Mouse (Mus musculus): ENCODE data around the gene Sirpa. TPM values are rescaled to one million over a fixed set of nuclear protein-coding genes. Genes with fewer than 3 reads are reported as not detected.
A peak's percentile ranks its signal among the peaks of the same experiment; 100 is the strongest.

The Sirpa gene
- polyA plus RNA-seq, 1 experiment from 2014 or later = 24.9 TPM

DNA sequence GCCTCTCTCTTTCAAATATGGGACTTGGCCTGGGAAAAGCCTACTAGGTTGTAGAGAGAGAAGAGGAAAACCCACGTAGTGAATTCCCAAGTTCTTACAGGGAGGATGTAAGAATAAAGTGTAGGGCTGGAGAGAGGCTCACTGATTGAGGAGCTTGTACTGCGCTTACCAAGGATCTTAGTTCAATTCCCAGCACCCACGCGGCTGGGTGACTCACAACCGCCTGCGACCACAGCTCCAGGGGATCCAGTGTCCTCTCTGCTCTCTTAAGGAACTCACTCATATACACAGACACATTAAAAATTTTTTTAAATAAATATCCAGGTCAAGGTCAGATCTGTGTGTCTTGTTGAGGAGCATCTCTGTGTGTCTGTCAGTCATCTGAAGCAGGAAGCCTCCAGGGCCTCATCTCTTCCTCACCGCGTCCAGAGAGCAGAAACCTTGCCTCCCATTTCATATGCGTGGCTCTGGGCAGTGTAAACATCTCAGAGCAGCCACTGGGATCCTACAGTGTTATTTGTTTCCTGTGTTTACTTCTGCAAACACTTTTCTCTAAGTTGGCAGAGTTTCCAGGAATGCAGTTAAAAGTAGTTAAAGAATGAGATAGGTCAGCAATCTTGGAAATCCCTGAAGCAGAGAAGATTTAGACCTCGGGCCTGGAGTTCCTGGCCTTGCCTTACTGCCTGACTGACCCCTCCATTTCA lies 22.0 kb downstream of the Sirpa start:
- Histone ChIP-seq H3K27me3 (no peaks in the 10 kb centered on the region), H3K36me3 (peaks cover 41% of the 10 kb centered on the region), H3K4me1 (replicated peaks) (no peaks in the 10 kb centered on the region), H3K27ac (replicated peaks) (no peak overlapping the region), H3K9me3 (no peaks in the 10 kb centered on the region), H3K4me3 (no peak overlapping the region), H3K9ac (no peak overlapping the region), H3K4me2 (no peak overlapping the region)
- no peak for ATAC-seq (ENCODE audit: low read depth)
- WGBS = 92% methylated on average over 10 of the region's 10 CpGs

DNA sequence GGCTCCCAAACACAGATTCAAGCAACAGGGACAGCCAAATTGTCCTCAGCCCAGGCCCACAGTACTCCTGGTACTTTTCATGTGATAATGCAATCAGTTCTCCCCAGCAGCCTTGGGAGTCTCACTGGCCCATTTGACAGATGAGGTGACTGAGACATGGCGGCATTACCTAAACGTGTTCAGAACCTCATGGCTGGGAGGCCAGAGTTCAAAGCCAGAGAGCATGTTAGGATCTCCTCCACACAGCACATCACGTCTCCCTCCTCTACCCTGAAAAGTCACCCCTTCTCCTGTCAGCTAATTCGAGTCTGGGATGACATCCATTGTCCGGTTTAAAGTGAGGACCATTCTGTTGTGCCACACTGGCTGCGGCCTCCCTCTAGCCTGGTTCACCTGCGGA lies 27.5 kb downstream of the Sirpa start:
- Histone ChIP-seq H3K4me2 (no peak overlapping the region), H3K4me1 (replicated peaks) (peaks cover 15% of the 10 kb centered on the region), H3K9ac (no peak overlapping the region), H3K36me3 (peaks cover 22% of the 10 kb centered on the region; the same call in 1 of the 2 replicates), H3K9me3 (no peaks in the 10 kb centered on the region), H3K4me3 (no peak overlapping the region), H3K27ac (replicated peaks) (no peak overlapping the region), H3K27me3 (no peaks in the 10 kb centered on the region)
- 85% methylated on average over 7 of the region's 7 CpGs for WGBS
- ATAC-seq (ENCODE audit: low read depth) = no peak

GRCm38 (mm10) chr2:129620881-129621280 lies 28.2 kb downstream of the Sirpa start:
- H3K4me3 ChIP-seq = no peak overlapping the region
- H3K4me2 ChIP-seq = no peak overlapping the region
- ATAC-seq (ENCODE audit: low read depth) = no peak
- H3K9me3 ChIP-seq = no peaks in the 10 kb centered on the region
- 87% methylated on average over 5 of the region's 5 CpGs for WGBS
- no peak overlapping the region for H3K27ac ChIP-seq (replicated peaks)
- no peak overlapping the region for H3K9ac ChIP-seq
- H3K36me3 ChIP-seq = peaks cover 16% of the 10 kb centered on the region; the same call in 1 of the 2 replicates
- H3K4me1 ChIP-seq (replicated peaks) = peaks cover 16% of the 10 kb centered on the region
- H3K27me3 ChIP-seq = no peaks in the 10 kb centered on the region

DNA sequence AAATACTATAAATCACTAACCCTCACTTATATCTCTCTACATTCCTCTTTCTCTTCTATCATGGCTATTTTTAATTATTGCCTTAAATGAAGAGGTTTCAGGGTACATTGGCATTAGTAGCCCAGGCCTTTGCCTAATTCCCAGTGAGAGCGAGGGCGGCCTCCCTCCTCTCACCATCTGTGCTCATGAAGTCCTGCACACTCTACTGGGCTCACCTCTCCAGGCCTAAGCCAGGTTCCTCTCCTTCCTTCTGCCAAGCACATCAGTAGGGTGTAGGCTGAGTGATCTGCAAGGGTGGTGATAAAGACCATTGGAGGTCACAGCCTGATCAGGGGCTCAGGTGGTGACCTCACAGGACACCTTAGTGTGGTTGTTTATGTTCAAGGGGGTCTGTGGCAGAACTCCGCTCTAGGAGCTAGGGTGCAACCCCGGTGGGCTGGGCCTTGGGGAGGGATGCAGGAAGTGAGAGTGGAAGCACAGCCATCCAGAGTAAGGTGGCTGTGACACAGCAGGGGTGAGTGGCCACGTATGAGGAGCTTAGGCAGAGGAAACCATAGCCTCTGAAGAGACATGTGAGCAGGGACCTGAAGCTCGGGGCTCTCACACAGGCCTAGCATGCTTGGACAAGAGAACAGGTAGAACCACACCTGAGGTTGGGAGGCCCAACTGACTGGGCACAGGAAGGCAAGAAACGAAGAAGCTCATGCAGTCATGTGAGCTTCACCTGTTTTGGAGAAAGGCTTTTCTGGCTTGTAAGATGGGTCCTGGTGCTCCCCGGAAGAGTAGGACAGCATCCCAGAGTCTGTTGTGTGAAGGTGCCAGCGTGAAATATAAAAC lies 29.2 kb downstream of the Sirpa start:
- no peaks in the 10 kb centered on the region for H3K27me3 ChIP-seq
- H3K9me3 ChIP-seq = no peaks in the 10 kb centered on the region
- no peak overlapping the region for H3K4me3 ChIP-seq
- 88% methylated on average over 9 of the region's 9 CpGs for WGBS
- no peak overlapping the region for H3K4me2 ChIP-seq
- H3K27ac ChIP-seq (replicated peaks) = no peak overlapping the region
- no peak overlapping the region for H3K9ac ChIP-seq
- H3K4me1 ChIP-seq (replicated peaks) = peaks cover 16% of the 10 kb centered on the region
- ATAC-seq (ENCODE audit: low read depth) = no peak
- peaks cover 12% of the 10 kb centered on the region; the same call in 1 of the 2 replicates for H3K36me3 ChIP-seq

DNA sequence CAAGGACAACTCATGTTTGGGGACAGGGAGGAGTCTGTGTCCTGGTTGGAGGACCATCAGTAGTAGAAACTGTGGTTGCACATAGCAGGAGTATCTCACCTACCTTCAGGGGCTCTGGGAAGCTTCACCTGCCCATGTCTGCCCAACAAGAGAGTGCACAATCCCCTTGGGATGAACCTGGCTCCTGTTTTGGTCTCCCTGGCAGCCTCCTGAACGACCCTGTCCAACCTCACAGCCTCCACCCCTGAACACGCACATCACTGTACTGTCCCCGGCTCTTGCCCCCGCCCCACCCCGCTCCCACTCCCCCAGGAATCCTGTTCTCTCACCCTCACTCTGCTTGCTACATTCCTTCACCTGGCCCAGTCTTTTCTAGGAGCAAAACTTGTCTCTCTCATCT lies 30.3 kb downstream of the Sirpa start:
- Histone ChIP-seq H3K27ac (replicated peaks) (no peak overlapping the region), H3K36me3 (peaks cover 9% of the 10 kb centered on the region; the same call in 1 of the 2 replicates), H3K27me3 (no peaks in the 10 kb centered on the region), H3K4me2 (no peak overlapping the region), H3K9ac (no peak overlapping the region), H3K4me3 (no peak overlapping the region), H3K4me1 (replicated peaks) (peaks cover 16% of the 10 kb centered on the region), H3K9me3 (no peaks in the 10 kb centered on the region)
- WGBS = 90% methylated on average over 5 of the region's 5 CpGs
- ATAC-seq (ENCODE audit: low read depth) = no peak

GRCm38 (mm10) chr2:129623771-129624170 lies 31.1 kb downstream of the Sirpa start:
- no peak overlapping the region for H3K4me3 ChIP-seq
- H3K9ac ChIP-seq = no peak overlapping the region
- H3K27me3 ChIP-seq = no peaks in the 10 kb centered on the region
- no peaks in the 10 kb centered on the region for H3K9me3 ChIP-seq
- no peak overlapping the region for H3K27ac ChIP-seq (replicated peaks)
- ATAC-seq (ENCODE audit: low read depth) = no peak
- H3K4me2 ChIP-seq = no peak overlapping the region
- H3K36me3 ChIP-seq = peaks cover 2% of the 10 kb centered on the region; the same call in 1 of the 2 replicates
- WGBS = 92% methylated on average over 7 of the region's 7 CpGs
- H3K4me1 ChIP-seq (replicated peaks) = peaks cover 16% of the 10 kb centered on the region

- Histone ChIP-seq H3K9ac (no peak overlapping the region), H3K4me1 (replicated peaks) (peaks cover 16% of the 10 kb centered on the region), H3K9me3 (no peaks in the 10 kb centered on the region), H3K27me3 (no peaks in the 10 kb centered on the region), H3K4me3 (no peak overlapping the region), H3K36me3 (no peaks in the 10 kb centered on the region; the same call in 1 of the 2 replicates), H3K27ac (replicated peaks) (peak overlapping the region; percentile 28; the same call in 1 of the 2 replicates), H3K4me2 (0 out of 2 replicates have a peak overlapping the region, but pooled peaks have one; percentile 14)
- 46% methylated on average over 13 of the region's 13 CpGs for WGBS
- 0 out of 2 replicates have a peak, but pooled peaks have one; percentile 59 for ATAC-seq (ENCODE audit: low read depth)
These were observed 31.7 kb downstream of the Sirpa start for GRCm38 (mm10) chr2:129624246-129624918.

DNA sequence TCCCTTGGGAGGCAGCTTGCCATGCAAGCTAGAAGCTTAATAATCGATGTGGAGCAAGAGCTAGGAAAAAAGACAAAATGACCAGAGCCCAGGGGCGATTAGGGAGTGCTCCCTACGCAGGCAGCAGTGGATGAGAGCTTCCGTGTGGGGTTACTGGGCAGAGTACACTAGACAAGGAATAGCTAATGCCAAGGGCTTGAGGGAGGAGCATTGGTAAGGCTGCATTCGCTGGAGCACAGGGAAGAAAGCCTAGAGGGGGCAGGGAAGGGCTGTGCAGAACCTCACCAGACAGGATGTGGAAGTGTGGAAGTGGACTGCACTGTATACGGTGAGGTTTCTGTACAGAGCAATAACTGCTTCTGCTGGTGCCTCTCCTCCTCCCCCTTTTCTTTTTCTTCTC lies 32.3 kb downstream of the Sirpa start:
- Histone ChIP-seq H3K9ac (no peak overlapping the region), H3K4me1 (replicated peaks) (peaks cover 16% of the 10 kb centered on the region), H3K36me3 (peaks cover 4% of the 10 kb centered on the region), H3K27ac (replicated peaks) (peak overlapping the region; percentile 28), H3K9me3 (no peaks in the 10 kb centered on the region), H3K4me2 (0 out of 2 replicates have a peak overlapping the region, but pooled peaks have one; percentile 14), H3K4me3 (no peak overlapping the region), H3K27me3 (no peaks in the 10 kb centered on the region)
- peak; percentile 50; the same call in 1 of the 2 replicates for ATAC-seq (ENCODE audit: low read depth)
- WGBS = 60% methylated on average over 6 of the region's 6 CpGs

- Histone ChIP-seq H3K36me3 (peaks cover 10% of the 10 kb centered on the region), H3K4me2 (no peak overlapping the region), H3K4me1 (replicated peaks) (peaks cover 16% of the 10 kb centered on the region), H3K27ac (replicated peaks) (no peak overlapping the region), H3K9me3 (no peaks in the 10 kb centered on the region), H3K27me3 (no peaks in the 10 kb centered on the region), H3K4me3 (no peak overlapping the region), H3K9ac (no peak overlapping the region)
- no peak for ATAC-seq (ENCODE audit: low read depth)
- 94% methylated on average over 4 of the region's 4 CpGs for WGBS
These were observed 33.2 kb downstream of the Sirpa start for GRCm38 (mm10) chr2:129625845-129626244.

DNA sequence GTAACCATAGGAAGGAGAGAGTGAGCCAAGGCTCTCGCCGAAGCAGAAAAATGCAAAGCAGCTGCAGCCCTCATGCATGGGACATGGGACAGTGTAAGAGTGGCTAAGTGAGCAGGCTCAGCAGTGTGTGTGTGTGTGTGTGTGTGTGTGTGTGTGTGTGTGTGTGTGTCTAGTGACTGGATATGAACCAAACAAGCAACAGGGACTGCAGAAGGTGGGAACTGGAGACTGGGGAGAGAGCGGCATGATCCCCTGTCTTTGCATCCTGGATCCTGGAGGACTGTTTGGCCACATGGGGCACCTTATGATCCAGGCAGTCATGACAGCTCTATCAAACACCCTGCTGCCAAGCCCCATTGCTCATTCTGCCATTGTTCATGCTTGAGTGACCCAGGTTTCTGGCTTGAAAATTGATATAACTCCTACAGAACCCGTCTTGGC lies 34.0 kb downstream of the Sirpa start:
- Histone ChIP-seq H3K4me2 (no peak overlapping the region), H3K4me3 (no peak overlapping the region), H3K4me1 (replicated peaks) (peaks cover 16% of the 10 kb centered on the region), H3K36me3 (peaks cover 18% of the 10 kb centered on the region), H3K27ac (replicated peaks) (no peak overlapping the region), H3K27me3 (no peaks in the 10 kb centered on the region), H3K9me3 (no peaks in the 10 kb centered on the region), H3K9ac (no peak overlapping the region)
- no peak for ATAC-seq (ENCODE audit: low read depth)
- 78% methylated on average over 4 of the region's 4 CpGs for WGBS

GRCm38 (mm10) chr2:129627133-129627532 lies 34.5 kb downstream of the Sirpa start:
- Histone ChIP-seq H3K4me1 (replicated peaks) (peaks cover 16% of the 10 kb centered on the region), H3K9ac (no peak overlapping the region), H3K9me3 (no peaks in the 10 kb centered on the region), H3K27ac (replicated peaks) (no peak overlapping the region), H3K36me3 (peaks cover 18% of the 10 kb centered on the region), H3K27me3 (no peaks in the 10 kb centered on the region), H3K4me2 (no peak overlapping the region), H3K4me3 (no peak overlapping the region)
- no peak for ATAC-seq (ENCODE audit: low read depth)
- 92% methylated on average over 5 of the region's 5 CpGs for WGBS

- H3K27ac ChIP-seq (replicated peaks) = no peak overlapping the region
- H3K9me3 ChIP-seq = no peaks in the 10 kb centered on the region
- H3K27me3 ChIP-seq = no peaks in the 10 kb centered on the region
- no peak overlapping the region for H3K4me2 ChIP-seq
- H3K4me1 ChIP-seq (replicated peaks) = peaks cover 16% of the 10 kb centered on the region
- H3K36me3 ChIP-seq = peaks cover 18% of the 10 kb centered on the region
- no peak overlapping the region for H3K9ac ChIP-seq
- ATAC-seq (ENCODE audit: low read depth) = no peak
- H3K4me3 ChIP-seq = no peak overlapping the region
- WGBS = 92% methylated on average over 13 of the region's 13 CpGs
These were observed 35.2 kb downstream of the Sirpa start for GRCm38 (mm10) chr2:129627811-129628210.

Measured in neural tube, embryonic 13.5 days (tissue).